Mouse (Mus musculus): Measurements from ENCODE around the gene Anapc1.

Anapc1 gene

DNA sequence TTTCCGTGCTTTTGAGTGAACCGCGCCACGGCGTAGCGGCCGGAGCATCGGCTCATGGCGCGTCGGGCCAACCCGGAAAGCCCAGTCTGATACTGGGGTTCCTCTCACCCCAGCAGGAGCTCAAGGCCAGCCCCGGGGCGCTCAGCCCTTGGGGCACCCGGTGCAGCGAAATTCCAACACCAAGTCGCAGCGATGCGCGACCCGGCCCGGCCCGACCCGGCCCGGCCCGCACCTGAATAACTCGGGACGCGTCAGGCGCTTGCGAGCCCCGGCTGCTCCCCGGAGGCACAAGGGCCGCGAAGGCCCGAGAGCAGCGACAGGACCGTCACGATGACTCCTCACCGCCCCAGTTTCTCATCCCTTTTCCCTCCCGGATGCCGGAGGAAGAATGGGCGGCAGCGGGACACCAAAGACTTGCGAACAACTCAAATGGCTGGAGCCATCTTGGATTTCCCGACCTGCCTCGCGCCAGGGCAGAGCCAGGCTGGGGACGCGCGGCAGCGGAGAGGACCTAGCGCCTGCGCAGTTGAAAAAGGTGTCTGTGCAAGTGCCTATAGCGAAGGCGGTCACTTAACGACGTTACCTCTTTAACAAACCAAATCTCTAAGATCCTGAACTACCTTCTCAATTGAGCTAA lies at the start of gene Anapc1:
Gene Anapc1, minus strand, starts transcription at position 471 of the 637 bp plus-strand sequence.
- CTCF ChIA-PET = no interaction called here

DNA sequence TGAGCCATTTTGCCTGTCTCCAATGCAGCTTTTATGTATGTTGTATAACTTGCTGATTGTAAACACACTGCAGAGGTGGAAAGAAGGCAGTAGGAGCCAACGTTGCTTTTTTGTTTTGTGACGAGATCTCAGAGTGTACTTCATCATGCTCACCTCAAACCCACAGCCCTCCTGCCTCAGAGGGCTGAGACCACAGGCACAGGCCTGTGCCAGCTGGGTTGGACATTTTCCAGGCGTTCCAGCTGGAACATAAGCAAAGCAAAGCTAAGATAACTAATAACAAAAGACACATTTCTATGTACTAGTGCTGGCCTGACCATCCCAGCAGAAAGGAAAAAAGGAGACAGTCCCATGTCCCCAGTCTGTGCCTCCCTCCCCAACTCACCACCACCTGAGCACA lies 47.9 kb upstream of the Anapc1 start:
- CTCF ChIA-PET = no interaction called here

DNA sequence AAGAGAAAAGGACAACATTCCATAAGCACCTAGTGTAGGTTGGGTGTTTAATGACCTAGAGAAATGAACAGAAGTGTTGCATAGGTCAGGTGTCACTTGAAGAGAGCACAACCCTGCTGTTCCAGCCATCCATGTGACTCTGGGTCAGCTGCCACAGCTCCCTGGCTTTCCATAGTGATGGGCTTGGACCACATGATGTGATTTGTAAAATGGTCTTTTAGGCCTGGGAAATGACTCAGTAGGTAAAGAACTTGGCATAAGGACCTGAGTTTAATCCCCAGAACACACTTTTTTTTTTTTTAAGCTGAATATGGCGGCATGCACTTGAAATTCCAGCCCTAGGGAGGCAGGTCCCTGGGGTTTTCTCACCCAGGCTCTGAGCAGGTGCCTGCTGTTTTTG lies 44.8 kb upstream of the Anapc1 start:
- CTCF ChIA-PET = no interaction called here

DNA sequence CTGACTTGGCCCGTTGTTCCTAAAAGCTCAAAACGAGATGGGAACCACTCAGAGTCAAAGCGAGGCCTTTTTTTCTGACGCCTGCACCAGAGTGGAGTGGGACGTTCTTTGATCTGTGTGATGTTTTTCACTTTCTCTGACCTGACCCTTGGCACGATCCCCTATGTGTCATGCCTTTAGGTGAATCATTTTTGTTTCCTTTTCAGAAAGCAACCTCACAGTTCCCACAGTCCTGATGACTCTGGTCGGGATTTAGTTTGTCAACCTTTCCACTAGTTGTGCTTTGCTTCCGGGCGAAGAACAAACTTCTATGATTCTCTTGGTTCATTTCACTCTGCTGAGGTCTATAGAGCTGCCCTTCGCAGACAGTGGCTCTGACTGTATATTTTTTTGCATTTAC lies 44.3 kb upstream of the Anapc1 start:
- CTCF ChIA-PET = no interaction called here

DNA sequence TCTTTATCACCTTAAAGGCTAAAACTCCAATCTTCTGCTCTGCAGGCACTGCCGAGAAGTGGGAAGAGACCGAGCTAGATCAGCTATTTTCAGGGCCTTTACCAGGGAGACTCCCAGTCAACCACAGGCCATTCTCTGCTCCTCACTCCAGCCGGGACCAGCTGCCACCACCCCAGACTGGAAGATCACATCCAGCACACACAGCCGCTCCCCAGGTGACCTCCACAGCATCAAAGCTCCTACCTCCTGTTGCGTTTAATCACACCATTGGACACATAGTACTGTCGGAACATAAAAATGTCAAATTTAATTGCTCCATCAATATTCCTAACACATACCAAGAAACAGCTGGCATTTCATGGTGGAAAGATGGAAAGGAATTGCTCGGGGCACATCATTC lies 42.0 kb upstream of the Anapc1 start:
- CTCF ChIA-PET = no interaction called here

DNA sequence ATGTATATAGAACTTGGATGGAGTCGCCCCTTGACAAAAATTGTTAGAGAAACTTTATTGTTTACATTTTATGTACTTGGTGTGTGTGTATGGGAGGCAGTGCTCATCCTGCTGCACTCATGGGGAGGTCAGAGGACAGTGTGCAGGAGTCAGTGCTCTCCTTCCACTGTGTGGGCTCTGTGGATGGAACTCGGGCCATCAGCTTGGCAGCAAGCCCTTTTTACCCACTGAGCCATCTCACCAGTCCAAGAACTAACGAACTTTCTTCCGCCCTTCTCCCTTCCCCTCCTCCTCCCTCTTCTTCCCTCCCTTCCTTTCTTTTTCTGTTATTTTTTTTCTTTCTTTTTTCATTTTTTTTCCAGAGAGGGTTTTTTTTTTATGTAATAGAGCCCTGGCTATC lies 40.9 kb upstream of the Anapc1 start:
- CTCF ChIA-PET = no interaction called here

DNA sequence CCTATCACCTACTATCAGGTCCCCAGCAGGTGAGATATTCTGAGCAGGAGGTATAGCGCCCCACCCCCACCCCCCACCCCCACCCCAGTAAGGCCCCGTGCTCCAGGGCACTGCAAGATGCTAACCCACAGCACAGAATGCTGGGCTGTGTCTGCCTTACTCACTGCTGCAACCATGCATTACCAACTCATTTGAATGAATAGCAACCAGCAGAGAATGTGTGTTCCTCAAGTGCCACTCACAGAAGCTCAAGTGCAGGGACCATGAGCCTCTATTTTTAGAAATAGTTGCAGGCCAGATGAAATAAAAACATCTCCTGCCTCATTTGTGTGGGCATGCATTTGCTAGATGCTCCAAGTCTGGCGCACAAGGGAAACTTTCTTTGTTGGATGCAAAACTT lies 40.4 kb upstream of the Anapc1 start:
- CTCF ChIA-PET = no interaction called here

DNA sequence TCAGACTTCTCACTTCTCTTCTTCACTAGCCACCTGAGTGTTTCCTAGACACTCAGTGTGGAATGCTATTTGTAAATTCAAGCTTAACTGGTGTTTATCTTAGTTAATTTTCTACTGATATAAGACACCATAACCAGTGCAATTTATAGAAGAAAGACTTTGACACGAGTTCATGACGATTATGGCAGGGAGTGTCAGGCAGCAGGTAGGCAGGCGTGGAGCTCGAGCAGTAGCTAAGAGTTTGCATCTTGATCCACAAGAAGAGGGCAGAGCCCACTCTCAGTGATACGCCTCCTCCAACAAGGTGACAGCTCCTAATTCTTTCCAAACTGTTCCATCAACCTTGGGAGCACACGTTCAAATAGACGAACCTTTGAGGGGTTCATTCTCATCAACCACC lies 39.4 kb upstream of the Anapc1 start:
- CTCF ChIA-PET = no interaction called here

DNA sequence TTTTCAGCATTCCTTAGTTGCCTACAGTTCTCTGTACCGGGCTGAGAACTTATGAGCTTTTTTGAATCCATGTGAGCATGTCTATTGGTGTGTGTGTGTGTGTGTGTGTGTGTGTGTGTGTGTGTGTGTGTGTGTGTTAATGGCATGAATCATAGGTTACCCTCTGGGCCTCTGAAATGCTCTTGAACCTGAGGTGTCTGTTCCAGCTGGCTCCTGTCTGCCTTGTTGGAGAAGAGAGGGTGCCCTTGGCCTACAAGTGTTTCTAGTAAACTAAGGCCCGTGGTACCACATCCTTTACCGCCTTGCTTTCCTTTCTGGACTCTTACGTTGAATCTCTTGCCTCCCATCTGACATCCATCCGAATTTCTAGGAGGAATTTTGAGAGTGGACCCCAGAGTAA lies 38.9 kb upstream of the Anapc1 start:
- CTCF ChIA-PET = no interaction called here

DNA sequence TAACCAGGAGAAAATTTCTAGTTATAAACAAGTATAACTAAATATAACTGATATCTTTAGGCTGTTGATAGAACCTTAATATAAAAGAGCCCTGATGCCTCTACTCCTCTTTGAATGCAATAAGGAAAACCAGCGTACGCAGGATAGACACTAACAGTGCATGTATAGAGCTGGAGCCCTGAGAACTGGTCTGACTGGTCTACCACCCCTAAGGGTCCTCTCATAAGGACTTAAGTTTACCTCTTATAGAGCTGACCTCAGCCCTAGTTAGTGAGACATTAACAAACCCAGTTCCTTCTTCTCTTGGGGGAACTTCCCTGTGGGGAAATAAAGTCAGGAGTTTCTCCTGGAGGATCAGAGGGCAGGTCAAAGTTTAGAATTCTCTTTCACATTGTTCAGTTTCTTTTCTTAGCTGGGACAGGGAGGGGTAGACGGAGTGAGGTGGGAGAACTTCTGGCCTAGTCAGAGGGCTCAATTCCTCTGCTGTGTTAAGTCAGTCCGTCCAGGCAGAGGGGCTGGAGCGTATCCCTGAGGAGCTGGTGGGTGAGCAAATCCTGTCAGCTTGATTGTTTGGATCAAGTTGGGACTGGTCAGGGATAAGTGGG lies 35.0 kb upstream of the Anapc1 start:
- CTCF ChIA-PET = no interaction called here

DNA sequence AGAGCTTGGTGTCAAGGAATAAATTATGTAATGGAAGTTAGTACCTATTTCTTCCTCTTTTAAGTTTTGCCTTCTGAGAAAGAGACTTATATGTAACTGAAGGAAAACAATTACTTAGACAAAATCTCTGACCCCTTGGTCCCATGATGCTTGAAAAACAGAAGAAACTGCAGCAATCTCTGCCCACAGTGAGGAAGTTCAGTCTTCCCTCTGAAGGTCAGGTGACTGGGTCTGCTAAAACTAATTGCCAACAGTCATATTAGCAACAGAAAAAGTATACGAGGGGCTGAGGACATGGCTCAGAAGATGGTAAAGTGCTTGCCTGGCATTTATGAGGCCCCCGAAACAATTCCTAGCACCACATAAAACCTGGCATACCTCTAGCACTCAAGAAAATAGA lies 32.2 kb upstream of the Anapc1 start:
- CTCF ChIA-PET = no interaction called here

DNA sequence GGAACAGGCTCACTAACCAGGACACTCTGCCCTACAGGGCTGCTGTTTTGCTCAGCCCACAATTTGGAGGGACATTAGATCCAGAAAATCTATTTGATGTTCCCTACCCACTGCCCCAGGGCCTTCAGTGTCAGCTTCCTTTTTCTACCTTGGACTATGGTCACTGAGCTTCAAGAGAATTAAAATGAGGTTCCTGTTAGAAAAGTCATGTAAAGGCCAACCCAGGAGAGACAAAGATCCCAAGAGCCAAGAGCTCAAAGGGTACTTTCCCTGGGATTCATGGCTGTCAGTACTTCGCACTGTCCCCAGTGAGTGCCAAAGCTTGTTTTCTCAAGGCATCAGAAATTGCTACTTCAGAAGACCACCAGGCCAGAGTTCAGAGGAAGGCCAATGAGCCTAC lies 28.8 kb upstream of the Anapc1 start:
- CTCF ChIA-PET = no interaction called here

DNA sequence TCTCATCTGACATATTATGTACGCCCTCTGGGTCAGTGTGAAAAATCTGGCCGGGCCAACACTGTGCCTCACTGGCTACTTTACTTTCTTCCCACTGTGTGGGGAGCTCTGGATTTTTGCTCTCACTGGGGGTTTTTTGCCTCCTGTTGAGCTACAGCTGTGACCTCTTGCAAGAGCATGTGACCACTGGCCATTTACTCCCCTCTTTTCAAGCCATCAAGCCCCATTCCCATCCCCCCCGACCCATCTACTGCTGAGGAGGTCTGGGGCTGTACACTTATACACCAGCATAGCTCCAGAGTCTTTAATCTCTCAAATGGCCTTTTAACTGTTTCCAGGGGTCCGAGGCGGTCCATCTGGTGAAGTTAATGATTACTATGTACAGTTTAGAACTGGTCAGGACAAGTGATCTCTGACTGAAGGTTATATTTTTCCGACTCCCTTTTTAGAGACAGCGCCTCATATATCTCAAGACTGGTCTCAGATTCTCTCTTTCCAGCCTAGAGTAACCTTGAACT lies 27.6 kb upstream of the Anapc1 start:
- CTCF ChIA-PET = no interaction called here

DNA sequence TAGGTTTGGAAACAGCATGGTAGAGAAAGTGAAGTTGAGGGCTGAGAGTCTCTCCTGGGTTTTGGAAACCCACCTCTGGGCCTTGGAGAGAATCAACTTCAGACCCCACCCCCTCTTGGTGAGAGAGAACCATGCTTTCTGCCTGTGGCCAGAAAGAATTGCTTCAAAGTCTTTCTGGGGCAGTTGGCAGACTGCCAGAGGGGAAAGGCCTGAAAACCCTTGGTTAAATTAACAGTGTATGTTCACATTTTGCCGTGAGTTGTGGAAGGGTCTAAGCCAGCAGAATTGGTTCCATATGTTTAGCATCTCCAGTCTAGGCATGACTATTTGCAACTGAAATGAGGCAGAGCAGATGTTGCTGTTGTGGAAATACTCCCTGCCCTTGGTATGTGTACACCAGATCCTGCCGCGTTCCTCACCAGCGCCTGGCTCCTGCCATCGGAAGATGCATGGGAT lies 26.4 kb upstream of the Anapc1 start:
- CTCF ChIA-PET = no interaction called here

DNA sequence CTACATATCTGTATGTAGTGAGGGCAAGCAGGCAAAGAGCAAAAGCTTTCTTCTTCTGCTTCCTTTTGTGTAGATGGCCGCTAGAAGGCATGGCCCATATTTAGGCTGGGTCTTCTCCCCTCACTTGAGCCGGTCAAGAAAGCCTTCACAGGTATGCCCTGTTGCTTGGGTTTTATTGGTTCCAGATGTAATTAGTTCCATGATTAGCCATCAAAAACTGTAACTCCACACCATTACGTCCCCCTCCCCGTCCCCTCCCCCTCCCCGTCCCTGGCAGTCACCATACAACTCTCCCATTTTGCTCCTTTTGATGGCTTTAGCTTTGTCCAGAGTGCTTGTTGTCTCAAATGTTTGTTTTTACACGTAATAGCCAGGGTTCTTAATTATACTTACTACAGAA lies 25.7 kb upstream of the Anapc1 start:
- CTCF ChIA-PET = no interaction called here

DNA sequence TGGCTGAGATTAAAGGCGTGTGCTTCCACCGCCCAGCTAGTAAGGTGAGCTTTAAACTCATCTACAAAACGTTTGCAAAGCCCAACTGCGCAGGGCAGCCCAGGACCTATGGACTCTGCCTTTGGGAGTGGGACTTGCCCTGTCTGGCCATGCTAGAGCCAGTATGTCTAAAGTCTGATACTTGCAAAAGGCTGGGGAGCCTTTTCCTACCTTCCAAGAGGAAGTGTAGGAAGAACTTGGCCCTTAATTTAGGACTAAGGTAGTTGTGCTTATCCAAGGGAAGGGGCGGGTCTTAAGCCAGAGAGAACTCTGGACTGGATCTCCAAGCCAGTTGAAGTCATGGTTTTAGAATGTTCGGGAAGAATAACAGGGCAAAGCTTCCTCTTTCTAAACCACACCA lies 23.4 kb upstream of the Anapc1 start:
- CTCF ChIA-PET = no interaction called here

DNA sequence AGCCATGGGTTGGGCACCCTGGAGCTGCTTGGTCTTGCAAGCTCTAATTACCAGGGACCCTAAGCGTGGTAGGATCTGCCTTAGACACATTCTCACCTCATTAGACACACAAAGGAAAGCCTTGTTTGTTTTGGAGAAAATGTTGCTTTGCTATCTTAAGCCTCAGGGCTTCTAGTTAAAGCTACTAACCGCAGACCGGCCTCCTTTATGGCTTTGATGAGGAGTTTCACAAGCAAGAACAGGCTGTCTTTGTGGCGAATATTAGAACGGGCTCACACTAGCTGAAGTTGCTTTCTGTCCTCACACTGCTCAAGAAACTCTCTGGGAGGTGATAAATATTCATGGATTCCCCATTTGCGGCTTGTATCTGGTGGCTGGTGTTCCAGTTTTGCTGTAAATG lies 22.1 kb upstream of the Anapc1 start:
- CTCF ChIA-PET = no interaction called here

DNA sequence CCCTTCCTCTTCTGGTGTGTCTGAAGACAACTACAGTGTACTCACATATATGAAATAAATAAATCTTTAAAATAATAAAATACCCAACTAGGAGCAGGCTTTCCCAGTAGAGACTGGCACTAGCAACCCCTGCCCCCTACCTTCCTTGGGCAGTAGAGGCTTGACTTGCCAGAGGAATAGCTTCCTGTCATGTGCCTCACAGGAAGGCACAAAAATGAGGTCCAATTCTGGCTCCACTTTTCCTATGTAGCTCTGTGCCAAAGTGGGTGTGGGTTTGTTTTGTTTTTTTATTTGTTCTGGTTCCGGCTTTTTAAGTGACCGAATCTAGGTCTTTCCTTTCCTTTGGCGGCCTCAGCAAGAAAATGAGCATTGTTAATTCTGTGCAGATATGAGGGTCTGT lies 17.3 kb upstream of the Anapc1 start:
- CTCF ChIA-PET = no interaction called here

DNA sequence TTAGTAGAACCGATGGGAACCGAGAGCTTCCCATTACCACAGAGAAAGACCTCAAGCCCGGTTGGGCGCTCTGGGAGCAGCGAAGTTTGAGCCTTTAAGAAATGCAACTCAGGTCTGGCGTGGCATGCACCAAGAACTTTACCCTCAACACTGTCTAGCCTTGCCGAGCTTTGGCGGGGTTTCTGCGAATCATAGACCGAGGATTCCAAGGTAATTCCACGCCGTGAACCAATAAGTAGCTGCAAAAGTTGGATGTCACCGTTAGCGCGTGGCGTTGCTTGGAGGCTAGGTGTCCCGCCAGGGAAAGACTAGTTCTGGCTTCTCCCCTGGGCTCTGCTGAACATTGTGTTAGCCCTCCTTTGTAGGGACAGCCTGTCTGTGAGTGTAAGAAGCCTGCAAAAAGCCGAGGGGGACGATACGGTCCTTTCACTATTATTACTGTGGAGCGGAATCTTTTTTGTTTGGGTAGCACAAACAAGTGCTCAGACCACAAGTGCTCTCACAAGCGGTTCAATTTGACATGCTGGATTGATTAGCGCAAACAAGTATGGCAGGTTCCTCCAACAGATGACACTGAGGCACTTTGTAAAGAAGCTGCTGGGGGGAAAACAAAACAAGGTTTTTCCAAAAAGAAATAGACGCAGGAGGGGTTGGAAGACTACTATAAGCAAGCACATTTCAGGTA lies 12.2 kb upstream of the Anapc1 start:
- CTCF ChIA-PET = interaction anchor here (1.1 kb wide), 1 partner anchor 100 kb away, joined by 15 read pairs; no protein-coding TSS in a partner anchor

DNA sequence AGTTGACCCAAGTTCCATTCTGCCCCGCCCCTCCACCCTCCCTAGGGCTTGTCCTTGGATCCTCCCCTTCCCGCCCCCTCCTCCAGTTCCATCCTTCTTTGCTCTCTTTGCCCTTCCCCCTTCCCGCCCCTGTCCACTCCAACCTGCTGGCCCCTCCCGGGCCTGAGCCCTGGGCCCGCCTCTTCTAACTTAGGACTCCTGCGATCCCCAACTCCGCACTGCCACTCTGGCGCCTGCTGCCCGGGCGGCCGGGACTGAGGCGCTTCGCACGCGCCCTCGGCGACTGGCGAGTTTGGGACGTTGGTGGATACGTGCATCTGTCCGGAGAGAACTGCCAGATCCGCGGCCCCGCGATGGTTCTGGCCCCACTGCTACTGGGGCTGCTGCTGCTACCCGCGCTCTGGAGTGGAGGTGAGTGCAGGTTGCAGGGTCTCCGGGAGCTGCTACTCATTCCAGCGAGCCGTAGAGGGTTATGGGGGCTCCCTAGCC lies 11.5 kb upstream of the Anapc1 start, which contains the start of gene Mertk:
Gene Mertk, plus strand, starts transcription at position 264 of the 489 bp plus-strand sequence.
- CTCF ChIA-PET = interaction anchor here (0.5 kb wide), 1 partner anchor 359 kb away, joined by 10 read pairs; no protein-coding TSS in a partner anchor

DNA sequence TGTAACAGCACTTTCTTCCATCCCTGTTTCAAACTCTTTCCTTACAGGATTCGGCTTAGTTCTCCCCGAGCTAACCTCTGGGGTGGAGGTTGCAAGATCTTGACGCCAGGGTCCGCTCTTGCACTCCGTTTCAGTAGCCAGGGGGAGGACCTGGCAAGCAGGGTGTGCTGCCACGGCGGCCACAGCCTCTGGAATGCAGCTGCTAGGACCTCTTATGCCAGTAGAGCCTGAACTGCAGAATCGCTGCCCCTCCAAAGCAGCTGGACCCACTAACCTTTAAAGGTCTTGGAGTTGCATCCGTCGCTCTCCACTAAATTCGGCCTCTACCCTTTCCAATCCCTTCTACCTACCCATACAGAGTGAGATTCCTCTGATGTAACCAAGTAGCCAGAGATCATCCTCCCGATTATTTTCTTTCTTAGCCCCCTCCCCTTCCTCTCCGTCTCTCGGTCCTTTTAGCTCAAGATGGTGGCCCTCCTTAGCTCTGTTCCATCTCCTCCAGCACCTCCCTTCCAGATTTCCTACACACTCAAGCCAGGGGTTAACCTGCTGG lies 11.0 kb upstream of the Anapc1 start:
- CTCF ChIA-PET = interaction anchor here (0.5 kb wide), 1 partner anchor 359 kb away, joined by 10 read pairs; no protein-coding TSS in a partner anchor

DNA sequence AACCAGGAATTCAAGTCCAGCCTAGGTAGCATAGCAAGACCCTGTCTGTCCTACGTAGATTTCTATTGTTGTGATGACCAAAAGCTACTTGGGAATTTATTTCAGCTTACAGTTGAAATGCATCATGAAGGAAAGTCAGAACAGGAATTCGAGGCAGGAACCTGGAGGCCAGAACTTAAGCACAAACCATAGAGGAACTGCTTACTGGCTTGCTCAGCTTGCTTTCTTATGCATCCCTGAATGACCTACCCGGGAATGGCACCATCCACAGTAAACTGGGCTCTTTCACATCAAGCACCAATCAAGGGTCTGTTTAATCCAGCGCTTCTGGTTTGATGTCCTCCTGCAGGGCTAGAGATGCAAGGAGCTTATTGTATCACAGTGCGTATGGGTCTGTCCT lies 10.4 kb upstream of the Anapc1 start:
- CTCF ChIA-PET = no interaction called here

DNA sequence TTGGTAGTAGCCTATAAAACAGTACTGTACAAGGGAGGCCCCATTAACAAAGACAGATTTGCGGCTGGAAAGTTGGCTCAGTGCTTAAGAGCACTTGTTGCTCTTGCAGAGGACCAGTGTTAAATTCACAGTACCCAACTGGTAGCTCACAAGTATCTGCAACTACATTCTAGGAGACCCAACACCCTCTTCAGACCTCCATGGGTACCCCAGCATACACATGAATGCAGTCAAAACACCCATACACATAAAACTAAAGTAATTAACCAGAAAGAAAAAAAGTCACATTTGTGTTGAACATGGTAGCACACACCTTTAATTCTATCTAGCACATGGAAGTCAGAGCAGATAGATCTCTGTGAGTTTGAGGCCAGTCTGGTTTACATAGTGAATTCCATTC lies 9.9 kb upstream of the Anapc1 start:
- CTCF ChIA-PET = no interaction called here
